Mouse (Mus musculus) layer of hippocampus, postnatal 14 days (tissue): ENCODE measurements around the gene Otogl. TPM values are rescaled to one million over a fixed set of nuclear protein-coding genes. Genes with fewer than 3 reads are reported as not detected.
"Not testable (repeated sequence)": the region's sequence is repeated elsewhere in the genome, so short reads cannot be mapped to it uniquely, and the experiment has no call there.

Source experiments
- DNase-seq, 2 experiments: peaks; one replicate each; pipeline ENCODE4 v3.0.0; 2021 to 2022; ENCODE audit warnings: low spot score in 2 of 2, mixed read lengths in 1 of 2
- total RNA-seq, 2 experiments: library from RNA; stranded (reverse); gene quantifications; 2 replicates each; pipeline ENCODE4 v1.2.3; 2021

Gene Otogl
- total RNA-seq, 2 experiments from 2014 or later: 0.91 to 1.1 TPM

DNA sequence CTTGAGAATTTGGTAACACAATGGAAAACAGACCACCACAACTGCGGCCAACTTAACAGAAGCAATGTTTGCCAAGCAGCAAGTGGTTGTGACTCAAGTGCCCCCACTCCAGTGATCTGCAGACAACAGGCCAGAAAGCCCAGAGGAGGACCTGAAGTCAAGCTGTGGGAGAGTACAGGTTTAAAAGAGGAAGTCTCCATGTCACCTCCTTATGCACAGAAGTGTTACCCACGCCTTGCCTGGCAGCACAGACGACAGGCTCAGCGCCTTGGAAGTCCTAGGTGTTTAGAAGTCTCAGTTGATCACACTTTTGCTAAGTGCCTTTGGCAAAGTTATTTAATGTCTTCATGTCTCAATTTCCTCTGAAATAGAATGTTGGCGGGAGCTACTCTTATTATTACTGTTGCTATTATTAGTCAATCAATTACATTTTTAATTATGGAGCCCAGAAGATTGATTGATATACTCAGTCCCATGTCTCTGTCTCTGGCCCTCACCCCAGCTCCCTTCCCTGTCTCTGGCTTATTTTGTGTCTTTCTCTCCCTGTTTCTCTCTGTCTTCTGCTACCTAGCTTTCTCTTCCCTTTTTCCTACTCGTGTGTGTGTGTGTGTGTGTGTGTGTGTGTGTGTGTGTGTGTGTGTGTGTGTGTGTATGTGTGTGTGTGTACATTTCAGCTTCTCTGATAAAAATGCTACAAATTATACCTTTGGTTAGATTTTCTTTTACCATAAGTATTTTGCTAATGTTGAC lies 101.1 kb downstream of the Otogl start:
- no peak for DNase-seq

DNA sequence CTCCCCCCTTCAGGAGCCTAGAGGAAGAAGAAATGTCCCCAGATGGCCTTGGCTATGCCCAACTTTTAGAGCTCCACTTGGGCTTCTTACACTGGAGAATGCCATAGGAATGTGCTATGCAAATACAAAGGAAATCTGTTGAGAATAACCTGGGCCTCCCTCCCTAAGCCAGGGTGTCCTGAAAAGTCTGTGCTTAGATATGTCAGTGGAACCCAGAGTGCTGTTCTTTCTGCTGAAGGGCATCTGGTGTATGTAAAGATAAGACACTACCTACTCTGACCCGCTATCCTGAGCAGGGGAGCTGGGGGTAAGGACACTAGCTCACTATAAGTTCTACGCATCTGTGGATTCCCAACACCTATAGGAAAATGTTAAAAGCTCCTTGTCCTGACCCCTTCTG lies 106.7 kb downstream of the Otogl start:
- no peak for DNase-seq

DNA sequence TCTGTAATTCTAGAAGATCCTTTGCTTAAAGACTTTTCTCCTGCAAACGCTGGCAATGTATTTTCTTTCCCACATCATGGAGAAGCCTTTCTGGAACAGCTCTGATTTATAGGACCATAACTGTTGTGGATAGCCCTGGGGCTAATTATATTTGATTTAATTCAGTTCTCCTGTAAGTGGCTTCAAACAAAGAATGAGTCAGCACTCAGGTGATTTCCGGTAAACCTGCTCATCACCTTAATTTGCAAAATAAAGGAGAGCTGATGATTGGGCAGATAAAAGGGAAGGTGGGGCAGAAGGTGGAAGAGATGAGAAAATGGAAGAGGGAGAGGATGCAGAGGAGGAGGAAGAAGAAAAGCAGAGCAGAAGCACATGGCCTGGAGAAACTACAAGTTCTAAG lies 107.6 kb downstream of the Otogl start:
- not testable (repeated sequence) for DNase-seq

DNA sequence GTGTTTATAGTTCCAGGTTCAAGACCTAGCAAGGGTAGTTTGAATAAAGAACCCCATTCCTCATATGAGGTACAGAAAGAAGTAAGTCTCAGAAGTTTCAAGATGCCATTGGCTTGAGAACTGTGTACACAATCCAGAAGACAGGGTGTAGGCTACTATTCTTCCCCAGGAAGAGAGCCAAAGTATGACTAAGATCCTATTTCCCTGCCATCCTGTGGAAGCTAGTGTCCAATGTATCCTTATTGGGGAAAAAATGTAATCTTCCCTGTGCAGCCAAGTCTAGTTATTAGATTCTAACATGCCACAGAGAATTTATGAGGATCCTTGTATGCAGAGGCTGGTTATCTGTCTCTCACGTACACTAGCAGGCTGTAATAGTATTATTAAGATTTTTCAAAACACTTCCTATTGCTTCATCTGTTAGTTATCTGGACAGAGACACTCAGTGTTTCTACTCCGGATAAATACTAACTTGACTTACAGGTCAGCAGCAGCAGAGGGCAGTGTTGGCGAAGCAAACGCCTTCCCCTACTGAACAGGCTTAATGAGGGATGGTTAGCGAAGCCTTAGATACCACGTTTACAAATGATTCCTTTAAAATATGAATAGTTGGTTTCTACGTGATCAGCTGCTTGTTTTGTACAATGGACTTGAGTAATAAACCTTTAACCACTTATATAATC lies 112.1 kb downstream of the Otogl start:
- DNase-seq: peak; percentile 39 to 55

DNA sequence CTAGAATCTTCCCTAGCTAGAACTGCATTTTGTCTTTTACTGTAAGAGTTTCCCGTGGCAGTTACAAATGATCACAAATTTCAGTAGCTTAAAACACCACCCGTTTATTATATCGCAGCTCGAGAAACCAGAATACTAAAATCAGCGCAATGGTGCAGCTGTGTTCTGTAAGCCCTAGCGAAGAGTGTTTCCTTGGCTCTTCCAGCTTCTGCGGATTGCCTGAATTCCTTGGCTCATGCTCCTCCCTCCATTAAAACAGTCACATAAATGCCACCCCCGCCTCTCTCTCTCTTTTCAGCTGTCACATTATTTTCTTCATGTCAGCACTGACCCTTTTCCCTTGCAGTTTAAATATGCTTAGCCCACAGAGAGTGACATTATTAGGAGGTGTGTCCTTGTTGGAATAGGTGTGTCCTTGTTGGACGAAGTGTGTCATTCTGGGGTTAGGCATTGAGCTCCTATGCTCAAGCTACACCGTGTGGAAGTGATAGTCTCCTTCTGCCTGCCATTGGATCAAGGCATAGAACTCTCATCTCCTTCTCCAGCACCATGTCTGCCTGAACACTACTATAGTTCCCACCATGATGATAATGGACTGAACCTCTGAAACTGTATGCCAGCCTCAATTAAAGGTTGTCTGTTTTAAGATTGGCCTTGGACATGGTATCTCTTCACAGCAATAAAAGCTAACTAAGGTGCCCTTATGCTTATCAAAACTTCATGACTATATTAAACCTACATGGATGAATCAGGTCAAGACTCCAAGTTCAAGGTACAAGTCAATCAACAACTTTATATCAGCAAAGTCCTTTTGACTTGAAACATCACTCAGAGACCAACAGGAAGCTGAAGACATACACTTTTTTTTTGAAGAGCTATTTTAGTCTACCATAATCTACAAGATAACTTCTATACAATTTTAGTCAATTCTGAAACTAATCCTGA lies 116.8 kb downstream of the Otogl start:
- DNase-seq: no peak

DNA sequence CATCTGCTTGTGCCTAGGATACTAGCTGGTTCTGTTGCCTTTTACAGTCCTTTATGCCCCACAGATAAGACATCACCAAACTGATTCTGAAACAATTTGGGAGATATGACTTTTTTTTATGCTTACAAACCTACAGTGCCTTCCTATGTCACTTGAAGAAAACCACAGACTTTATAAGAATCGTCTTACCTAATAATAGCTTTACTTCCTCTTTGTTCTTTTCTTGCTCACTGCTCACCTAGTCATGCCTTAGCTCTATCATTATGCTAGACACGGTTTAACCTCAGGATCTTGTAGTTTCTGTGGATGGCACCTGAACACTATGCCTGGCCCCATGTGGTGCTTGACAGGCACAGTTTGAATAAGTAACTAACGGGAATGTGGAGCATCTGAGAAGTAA lies 119.4 kb downstream of the Otogl start:
- DNase-seq: no peak

DNA sequence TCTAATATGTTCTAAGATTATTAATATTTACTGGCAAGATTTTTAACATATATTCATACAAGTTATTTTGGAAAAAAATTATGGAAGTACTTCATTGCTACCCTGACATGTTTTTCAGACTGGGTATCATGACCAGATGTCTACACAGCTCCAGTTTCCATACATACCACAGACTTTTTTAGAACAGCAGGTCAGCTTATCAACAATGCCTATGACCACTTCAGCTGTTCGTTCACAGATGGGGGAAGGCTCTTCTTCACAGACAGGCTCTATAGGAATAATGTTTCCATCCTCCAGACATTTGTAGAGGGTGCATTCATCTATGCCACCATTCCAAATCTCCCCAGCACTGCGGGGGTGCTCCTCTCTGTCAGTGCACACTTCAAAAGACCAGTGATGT lies 132.4 kb downstream of the Otogl start:
- DNase-seq: no peak

DNA sequence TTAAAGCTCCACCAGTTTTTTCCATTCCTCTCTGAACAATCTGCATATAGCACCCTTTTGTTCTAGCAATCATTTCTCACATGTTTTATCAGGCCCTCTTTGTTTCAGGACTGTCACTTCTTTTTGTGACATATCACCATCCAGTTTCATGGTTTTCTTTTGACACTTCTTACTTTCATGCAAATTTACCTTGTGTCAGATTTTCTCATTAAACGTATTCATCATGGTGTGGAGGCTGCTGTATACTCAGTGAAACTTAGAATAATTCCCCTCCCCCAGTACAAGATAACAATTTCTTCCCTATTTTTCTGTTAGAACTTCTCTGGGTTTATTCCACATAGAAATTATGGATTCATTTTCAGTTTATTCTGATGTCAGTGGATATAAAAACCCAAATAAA lies 152.3 kb downstream of the Otogl start:
- no peak for DNase-seq

DNA sequence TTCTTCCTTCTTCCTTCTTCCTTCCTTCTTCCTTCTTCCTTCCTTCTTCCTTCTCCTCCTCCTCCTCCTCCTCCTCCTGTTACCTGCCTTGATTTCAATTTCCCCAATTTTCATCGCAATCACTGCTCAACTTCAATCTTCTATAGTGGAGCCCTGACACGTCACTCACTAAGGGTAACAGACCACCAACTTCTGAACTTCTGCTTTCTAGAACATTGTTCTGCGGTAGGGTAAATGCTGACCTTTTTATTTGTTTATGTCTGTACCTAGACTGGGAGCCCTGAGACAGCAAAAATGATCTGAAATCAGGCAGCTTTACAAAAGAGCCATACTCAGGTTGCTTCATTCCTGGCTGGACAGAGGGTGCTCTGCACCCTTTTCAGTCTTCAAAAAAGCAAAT lies 158.5 kb downstream of the Otogl start:
- DNase-seq: no peak

DNA sequence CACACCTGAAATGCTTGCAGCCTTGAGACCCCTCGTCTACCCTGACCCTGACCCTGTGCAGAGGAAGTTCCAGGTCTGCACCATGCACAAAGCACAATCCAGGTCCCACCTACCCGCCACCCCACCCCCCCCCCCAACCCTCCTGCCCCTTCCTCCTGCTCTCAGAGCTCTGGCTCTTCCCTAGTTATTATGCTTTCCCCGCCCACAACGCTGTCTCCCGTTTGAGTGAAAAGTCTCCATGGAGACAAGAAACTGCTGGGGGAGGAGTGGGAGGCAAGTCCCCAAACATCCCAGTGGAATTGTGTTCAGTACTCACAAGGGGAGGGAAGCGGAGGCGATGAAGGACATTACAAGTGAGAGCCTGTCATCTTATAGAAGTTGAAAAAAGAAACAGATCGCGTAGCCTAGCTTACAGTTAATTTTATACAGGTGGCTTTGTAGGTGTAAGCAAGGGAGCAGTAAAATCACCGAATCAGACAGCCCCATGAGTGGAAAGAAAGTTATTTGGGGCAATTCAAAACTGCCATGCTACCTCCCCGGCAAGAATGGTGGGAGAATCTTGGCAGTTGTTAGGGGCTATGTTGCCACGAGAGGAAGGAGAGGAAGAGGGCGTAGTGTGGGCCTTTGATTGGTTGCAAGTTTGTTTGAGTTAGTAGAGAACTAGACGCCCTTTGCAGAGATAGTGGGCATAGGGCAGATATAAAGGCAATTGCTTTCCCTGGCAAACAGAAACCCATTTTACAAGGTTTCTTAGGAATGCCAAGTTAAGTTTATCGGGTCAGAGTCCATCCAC lies 159.4 kb downstream of the Otogl start:
- DNase-seq: peak; percentile 20 to 61

DNA sequence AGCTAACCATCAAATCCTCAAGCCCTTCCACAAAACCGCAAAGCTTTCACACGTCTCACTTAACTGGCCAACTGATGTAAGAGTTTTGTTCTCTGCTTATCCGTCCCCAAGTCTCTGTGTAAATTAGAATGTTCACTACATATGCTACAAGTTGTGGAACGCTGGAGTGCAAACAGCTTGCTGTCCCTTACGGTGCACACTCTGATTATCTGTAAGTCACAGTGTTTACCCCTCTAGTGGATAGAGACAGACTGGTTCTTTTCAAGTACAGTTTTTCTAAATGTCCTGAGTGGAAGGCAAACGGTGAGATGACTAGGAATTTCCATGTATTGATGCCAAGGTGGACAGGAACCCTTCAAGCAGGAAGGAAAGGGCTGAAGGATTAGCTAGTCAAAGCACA lies 160.0 kb downstream of the Otogl start:
- DNase-seq: peak in 1 of 2 experiments; percentile 6

DNA sequence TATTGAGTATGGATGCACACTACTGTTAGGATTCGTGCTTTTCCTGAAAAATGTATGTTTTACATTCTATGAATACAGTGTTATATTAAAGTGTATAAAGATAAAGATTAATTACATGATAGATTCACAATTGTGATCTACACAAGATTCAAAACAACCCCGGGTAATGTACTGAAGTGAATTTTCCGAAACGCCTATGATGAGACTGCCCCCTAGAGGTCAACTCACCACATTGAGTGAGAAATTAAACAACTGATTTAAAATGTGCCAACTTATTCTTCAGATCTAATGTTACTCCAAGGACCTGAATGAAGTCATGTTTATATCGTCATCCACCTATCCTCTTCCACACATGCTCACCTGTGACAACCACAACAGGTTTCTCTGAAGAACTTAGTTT lies 164.4 kb downstream of the Otogl start:
- DNase-seq: peak in 1 of 2 experiments; percentile 43

DNA sequence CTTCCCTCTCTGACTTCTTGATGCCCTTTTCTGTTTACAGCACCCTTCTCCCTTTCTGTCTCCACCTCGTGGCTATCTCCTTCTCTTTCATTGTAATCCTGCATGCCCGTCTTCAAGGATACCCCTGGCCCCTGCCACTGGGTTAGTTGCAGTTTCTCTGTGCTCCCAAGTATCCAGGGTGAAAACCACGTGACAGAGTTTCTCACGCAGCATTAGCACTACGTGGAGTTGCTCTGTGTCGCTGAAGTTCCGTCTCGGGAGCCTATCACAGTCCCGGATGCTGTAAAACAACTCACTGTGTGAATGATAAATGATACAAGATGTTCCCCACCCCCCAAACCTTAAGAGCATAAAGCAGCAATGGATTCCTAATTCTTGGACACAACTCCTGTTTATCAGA lies 165.2 kb downstream of the Otogl start:
- no peak for DNase-seq

DNA sequence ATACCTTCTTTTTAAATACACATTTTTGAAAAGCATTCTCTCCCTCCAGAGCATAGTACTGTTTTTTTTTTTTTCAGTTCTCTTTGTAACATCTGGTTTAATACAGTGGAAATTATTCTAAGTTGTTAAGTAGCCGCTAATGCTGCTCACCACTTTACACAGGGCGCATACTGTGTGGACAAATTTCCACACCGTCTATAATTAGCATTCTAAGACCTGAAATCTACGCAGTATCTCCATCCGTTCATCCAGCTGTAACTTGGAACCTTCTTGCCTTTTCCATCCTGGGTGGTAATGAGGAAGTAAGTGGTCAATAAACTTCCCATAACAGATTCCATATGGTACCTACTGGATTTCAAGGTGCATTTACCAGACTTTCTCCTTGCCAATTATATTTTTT lies 172.1 kb downstream of the Otogl start:
- no peak for DNase-seq

DNA sequence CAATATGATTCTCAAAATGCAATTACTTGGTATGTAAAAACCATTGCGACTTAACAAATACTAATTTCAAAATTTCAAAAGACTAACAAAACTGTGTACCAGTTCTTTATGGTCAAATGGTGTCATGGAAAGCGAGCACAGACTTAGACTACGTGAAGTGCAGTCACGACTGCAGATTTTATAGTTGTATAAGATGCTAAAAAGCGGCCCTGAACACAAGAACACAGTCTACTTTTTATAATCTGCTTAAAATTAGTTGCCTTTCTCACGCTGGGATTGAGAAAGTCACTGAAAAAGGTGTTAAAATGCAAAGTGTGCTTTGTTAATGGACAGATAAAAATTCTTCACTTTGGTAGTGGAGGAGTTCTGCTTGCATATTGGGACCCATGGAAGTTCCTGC lies 174.2 kb downstream of the Otogl start:
- DNase-seq: no peak

DNA sequence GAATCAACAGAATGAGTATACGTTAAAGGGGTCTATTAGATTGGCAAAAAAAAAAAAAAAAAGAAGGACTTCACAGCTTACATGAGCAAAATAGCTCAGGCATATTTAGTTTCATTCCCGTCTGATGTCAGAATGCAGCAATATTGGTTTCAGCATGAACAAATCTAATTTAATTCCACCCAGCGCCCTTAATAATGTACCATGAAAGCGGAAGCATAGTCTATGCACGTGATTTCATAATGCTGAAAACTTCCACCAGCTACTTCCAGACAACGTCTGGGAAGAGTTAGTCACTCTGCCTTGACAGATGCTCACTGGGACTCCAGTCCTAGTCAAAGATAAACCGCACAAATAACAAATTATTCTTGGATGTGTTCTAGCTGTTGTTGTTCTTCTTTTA lies 176.5 kb downstream of the Otogl start:
- DNase-seq: peak in 1 of 2 experiments; percentile 5

DNA sequence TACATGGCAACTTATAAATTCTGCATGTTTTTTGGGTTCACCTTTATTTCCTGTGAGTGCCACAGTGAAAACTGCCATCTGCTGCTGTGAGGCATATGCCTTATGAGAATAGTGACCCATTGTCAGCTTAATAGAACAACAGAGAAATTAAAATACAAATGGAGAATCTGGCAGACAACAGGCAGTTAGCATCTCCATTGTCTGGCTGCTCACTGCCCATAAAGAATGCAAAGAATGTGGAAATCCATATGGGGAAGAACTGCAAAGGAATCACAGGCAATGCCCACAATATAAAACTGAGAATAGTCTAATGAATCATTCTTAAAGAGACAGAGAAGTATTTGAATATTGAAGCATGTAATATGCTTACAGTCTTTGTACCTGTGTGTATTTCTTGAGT lies 177.6 kb downstream of the Otogl start:
- no peak for DNase-seq

DNA sequence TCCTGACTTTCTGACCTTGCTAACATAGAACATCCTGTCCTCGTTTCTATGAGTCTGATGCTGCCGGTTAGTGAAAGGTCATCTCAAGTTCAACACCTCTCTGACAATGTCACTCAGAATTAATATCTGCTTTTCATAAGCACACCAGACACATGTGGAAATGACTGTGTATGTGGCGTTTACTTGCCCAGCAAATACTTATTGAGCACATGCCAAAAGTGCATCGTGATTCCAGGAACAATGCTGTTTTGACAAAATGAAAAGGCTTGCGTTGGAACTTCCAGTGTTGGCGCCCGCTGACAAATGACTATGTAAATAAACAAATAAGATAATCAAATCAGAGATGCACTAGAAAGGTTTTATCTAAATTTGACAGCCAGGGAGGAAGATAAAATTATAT lies 186.3 kb downstream of the Otogl start:
- no peak for DNase-seq

DNA sequence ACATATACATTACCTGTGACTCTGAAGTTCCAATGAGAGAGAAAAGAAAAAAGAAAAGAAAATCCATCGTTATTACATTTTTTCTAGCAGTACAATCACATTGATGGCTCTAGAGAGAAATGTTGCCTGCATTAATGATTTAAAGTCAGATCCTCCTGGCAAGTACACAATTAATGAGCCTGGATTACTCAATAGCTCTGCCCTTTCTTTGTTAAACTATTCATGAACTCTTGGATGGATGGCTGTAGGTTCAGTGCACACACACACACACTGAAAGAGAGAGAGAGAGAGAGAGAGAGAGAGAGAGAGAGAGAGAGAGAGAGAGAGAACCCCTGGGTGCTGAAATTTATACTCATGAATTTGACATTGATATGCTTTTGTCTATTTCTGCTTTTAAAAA lies 192.1 kb downstream of the Otogl start, which contains the start of gene Ptprq:
TSS of gene Ptprq (minus strand) at position 246 of the 400 bp plus-strand sequence.
- DNase-seq: no peak
